Mouse (Mus musculus): ENCODE data around the gene Gpm6b. TPM values are rescaled to one million over a fixed set of nuclear protein-coding genes. Genes with fewer than 3 reads are reported as not detected.
A peak's percentile ranks its signal among the peaks of the same experiment; 100 is the strongest.

Gpm6b gene
- polyA plus RNA-seq, 3 experiments from 2014 or later: 25.8 to 61.6 (median 50.7) TPM

DNA sequence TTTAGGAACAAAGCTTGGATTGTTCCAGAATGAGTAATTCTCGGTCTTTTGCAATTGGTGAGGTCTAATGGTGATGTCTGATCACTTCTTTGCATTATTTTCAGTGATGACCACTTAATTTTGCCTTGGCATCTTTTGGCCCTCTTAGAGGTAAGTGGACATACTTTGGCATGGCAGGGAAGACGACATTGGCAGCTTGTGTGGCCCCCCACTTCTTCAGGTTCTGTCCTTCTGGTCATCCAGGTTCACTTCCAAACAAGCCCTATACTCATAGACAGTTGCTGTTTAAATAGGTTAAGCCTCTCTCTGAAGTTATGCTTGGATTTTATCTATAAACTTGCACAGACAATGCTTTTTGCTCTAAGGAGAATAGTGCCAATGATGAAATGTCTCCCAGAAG is 120.2 kb downstream of the Gpm6b start:
- ATAC-seq: no peak

- no peak for ATAC-seq
Observed at GRCm38 (mm10) chrX:166359927-166360440, 121.3 kb downstream of the Gpm6b start.

DNA sequence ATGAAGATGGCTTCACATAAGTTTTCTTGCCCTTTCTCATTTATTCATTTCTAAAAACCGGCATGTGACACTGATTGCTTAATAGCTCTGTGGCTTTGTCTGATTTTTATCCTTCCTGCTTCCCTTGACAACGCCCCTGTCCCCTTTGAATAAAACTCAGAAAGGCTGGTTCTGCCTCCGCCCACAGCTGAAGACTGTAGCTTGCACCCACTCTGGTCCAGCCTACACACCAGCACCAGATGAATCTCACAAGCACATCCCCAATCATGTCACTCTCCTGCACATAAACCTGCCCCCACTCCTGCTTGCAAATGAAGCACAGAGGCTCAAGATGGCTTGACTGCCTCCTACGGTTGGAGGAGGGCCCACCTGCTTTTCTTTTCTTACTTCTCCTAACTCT is 121.7 kb downstream of the Gpm6b start:
- peak; percentile 25 for ATAC-seq

GRCm38 (mm10) chrX:166365458-166366213 is 126.9 kb downstream of the Gpm6b start:
- ATAC-seq: no peak

- ATAC-seq: no peak
Observed at GRCm38 (mm10) chrX:166376681-166377328, 138.1 kb downstream of the Gpm6b start.

GRCm38 (mm10) chrX:166378652-166379051 is 139.9 kb downstream of the Gpm6b start:
- no peak for ATAC-seq

DNA sequence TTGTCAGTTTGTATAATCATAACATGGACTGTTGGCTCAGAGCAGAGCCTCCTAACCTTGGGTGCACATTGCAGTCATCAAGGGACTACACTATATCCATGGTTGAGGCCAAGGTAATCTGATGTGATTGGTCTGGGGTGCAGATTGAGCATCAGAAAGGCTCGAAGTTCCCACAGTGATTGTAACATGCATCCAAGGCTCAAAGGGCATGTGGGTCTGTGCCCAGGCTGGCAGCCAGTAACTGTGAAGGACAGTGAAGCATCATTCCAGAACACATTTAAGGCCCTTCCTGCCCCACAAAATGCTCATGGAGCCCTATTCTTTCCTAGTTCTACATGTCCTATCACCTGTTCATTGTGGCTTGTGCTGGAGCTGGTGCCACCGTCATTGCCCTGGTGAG is 144.9 kb downstream of the Gpm6b start:
- ATAC-seq: no peak

DNA sequence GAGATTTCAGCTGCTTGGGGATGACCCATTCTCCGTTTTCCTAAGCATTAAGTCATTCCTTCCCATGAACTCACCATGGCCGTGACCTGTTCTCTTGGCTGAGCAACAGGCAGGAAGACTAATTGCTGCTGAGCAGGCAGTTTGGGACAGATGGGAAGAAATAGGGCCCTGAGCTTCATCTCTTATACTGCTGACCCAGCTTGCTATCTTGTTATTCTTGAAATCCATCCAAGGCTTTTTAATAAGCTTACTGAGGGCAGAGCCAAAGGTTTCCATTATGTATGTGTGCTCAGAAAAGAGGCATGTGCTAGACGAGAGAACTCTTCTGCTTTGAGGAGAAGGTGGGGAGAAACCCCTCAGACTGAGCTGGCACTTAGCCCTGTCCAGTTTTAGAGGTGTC is 146.2 kb downstream of the Gpm6b start:
- no peak for ATAC-seq

GRCm38 (mm10) chrX:166386656-166387055 is 147.9 kb downstream of the Gpm6b start:
- no peak for ATAC-seq

DNA sequence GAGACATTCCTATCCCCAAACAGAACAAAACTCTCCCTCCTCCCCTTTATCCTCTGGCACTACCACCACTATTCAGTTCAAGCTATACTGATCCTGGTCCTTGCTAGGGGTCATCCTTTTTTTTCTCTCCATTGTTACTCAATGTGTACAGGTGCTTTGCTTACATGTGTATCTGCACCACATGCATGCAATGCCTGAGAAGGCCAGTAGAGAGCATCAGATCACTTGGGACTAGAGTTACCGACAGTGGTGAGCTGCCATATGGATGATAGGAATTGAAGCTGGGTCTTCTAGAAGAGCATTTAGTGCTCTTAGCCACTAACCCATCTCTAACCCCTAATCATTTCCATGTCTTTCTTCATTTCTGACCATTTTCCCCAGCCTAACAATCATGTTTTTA is 155.0 kb downstream of the Gpm6b start:
- no peak for ATAC-seq

DNA sequence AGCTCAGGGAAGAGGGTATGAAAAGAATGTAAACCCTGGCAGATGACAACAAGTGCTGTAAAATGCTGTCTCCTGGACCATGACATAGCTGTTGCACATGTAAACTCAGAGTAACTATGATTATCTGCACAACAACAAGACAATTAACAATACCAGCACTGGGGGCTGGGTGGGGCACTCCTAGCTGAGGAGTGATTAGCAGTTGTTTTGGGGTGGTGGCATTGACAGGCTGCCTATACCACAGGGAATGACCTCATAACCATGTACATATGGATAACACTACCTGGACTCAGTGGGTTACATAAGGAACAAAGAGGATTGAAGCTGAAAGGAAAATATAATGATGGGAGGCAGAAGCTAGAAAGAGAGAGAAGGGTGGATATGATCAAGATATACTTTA is 169.2 kb downstream of the Gpm6b start:
- no peak for ATAC-seq

DNA sequence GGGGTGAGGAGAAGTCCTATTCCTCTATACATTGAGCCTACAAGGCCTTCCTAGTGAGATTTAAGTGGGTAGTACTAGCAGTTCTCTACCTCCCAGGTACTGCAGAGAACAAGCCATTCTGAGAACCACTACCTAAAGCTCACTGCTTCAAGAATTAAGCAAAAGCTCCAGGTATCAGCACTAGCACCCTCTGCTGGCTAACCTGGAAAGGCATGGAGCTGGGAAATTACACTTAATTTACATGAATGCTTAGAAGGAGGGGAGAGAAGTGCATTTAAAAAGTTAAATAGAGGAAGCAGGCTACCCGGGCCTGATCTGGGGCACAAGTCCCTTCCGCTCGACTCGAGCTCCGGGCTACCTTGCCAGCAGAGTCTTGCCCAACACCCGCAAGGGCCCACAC is 177.5 kb downstream of the Gpm6b start:
- ATAC-seq: no peak

DNA sequence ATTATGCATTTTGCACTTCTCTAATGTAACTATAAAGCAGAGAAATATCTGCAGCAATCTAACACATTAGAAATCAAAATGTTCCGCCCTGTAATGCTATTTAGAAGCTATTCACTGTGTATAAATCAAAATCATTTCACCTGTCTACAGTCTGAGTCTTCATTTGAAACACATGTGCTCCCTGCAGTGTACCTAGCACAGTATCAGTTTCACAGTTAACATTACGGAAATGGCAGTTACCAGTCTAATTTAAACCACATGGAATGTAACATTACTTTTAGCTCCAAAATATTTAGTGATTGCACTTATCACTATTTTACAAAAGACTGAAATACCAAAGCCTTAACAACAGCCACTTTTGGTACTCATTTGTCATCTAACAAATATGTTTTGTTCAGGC is 196.1 kb downstream of the Gpm6b start:
- ATAC-seq: no peak

Other genes starting within 250 kb of the Gpm6b start
- 10 to 100 TPM; 15.7 to 40.9 (median 25.3) TPM for gene Gemin8, start 68.5 kb upstream of the Gpm6b start, polyA plus RNA-seq (2017; shearing (Covaris generic))
- gene Trappc2, start 201.7 kb downstream of the Gpm6b start, polyA plus RNA-seq (2017; shearing (Covaris generic)): 10 to 100 TPM; 31.9 to 40.6 (median 34.5) TPM
- 1 to 10 TPM; 4.5 to 6.5 (median 5.2) TPM for gene Ofd1, start 201.8 kb downstream of the Gpm6b start, polyA plus RNA-seq (2017; shearing (Covaris generic))
- 10 to 100 TPM; 33.7 to 36.9 (median 33.7) TPM for gene Rab9, start 241.0 kb downstream of the Gpm6b start, polyA plus RNA-seq (2017; shearing (Covaris generic))